Mouse (Mus musculus) myocyte (in vitro differentiated cells): ENCODE data around the gene Gm20388.

ENCODE experiments used
- CEBPB ChIP-seq: IDR thresholded peaks from 2 replicates; pipeline ENCODE4 v1.6.1; 2011; ENCODE audit warnings: mild to moderate bottlenecking, moderate library complexity; ENCODE audit not compliant: poor library complexity, insufficient read depth, severe bottlenecking
- E2F4 ChIP-seq: IDR thresholded peaks from one replicate; pipeline ENCODE4 v1.6.1; 2011; ENCODE audit warnings: mild to moderate bottlenecking, control low read depth, moderate library complexity; ENCODE audit not compliant: insufficient read depth
- MAX ChIP-seq: IDR thresholded peaks from one replicate; pipeline ENCODE4 v1.6.1; 2011; ENCODE audit warnings: low read depth, mild to moderate bottlenecking, control low read depth
- MYOD1 ChIP-seq, 3 experiments: IDR thresholded peaks; one replicate each; pipeline ENCODE4 v1.6.1; 2011; ENCODE audit warnings: control low read depth in 2 of 3, low read depth in 2 of 3, mild to moderate bottlenecking in 2 of 3, moderate library complexity in 1 of 3; ENCODE audit not compliant: insufficient read length in 2 of 3, control insufficient read depth in 1 of 3
- MYOG ChIP-seq, 3 experiments: IDR thresholded peaks; one replicate each; pipeline ENCODE4 v1.6.1; 2011; ENCODE audit warnings: control low read depth in 2 of 3, low read depth in 2 of 3, mild to moderate bottlenecking in 2 of 3; ENCODE audit not compliant: insufficient read length in 2 of 3, control insufficient read depth in 1 of 3, insufficient read depth in 1 of 3
- POLR2A ChIP-seq: IDR thresholded peaks from one replicate; pipeline ENCODE4 v1.6.1; 2011; ENCODE audit warnings: low read depth, mild to moderate bottlenecking, control low read depth, moderate library complexity; ENCODE audit not compliant: insufficient read length
- REST ChIP-seq: IDR thresholded peaks from one replicate; pipeline ENCODE4 v1.6.1; 2011; ENCODE audit warnings: mild to moderate bottlenecking, control low read depth, moderate library complexity; ENCODE audit not compliant: insufficient read depth, insufficient read length
- SRF ChIP-seq: IDR thresholded peaks from one replicate; pipeline ENCODE4 v1.6.1; 2011; ENCODE audit warnings: low read depth; ENCODE audit not compliant: control insufficient read depth, insufficient read length
- USF1 ChIP-seq: IDR thresholded peaks from one replicate; pipeline ENCODE4 v1.6.1; 2011; ENCODE audit warnings: low read depth, mild to moderate bottlenecking, control low read depth, moderate library complexity

DNA sequence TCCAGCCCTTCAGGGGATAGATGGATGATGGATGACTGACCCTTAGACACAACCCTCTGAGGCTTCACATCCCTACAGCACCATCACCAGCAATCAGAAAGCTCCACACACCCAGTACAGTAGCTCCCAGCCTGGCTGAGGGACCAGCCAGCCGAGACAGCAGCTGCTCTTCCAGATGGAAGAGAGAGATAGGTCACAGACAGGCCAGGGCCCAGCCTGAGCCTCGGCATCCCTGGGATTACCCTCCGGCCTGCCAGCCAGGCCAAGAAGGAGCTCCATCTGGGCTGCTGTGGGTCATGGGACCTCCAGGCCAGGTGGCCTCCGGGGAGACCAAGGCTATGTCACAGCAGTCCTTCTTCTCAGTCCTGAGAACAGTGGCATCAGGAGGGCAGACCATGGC, 2332.7 kb downstream of the Gm20388 start:
- no peak for TF ChIP-seq E2F4
- no peak for TF ChIP-seq POLR2A
- peak; percentile 58 to 82 (median 60) for TF ChIP-seq MYOG (IDR thresholded peaks at IDR 0.05; ENCODE audit: control insufficient read depth in 1 of 3, insufficient read depth in 1 of 3, insufficient read length in 2 of 3, low read depth in 2 of 3)
- TF ChIP-seq MAX, result no peak
- no peak for TF ChIP-seq CEBPB
- TF ChIP-seq MYOD1 (IDR thresholded peaks at IDR 0.05; ENCODE audit: control insufficient read depth in 1 of 3, insufficient read length in 2 of 3, low read depth in 2 of 3), result peak in 2 of 3 experiments; percentile 43 to 80
- TF ChIP-seq REST, result no peak
- no peak for TF ChIP-seq USF1
- no peak for TF ChIP-seq SRF
